Mouse (Mus musculus): ENCODE data around the gene Pcdh7.
A peak's percentile ranks its signal among the peaks of the same experiment; 100 is the strongest.

The Pcdh7 gene

GRCm38 (mm10) chr5:57745879-57746278, 28.1 kb downstream of the Pcdh7 start:
- no peak for DNase-seq (ENCODE audit: low spot score in 2 of 2)

GRCm38 (mm10) chr5:57750320-57750719, 32.6 kb downstream of the Pcdh7 start:
- DNase-seq (ENCODE audit: low spot score in 2 of 2), result no peak

- peak in 1 of 2 experiments; percentile 18 for DNase-seq (ENCODE audit: low spot score in 2 of 2)
These were observed 38.0 kb downstream of the Pcdh7 start for GRCm38 (mm10) chr5:57755791-57756190.

- DNase-seq (ENCODE audit: low spot score in 2 of 2), result no peak
These were observed 39.1 kb downstream of the Pcdh7 start for GRCm38 (mm10) chr5:57756726-57757424.

GRCm38 (mm10) chr5:57757436-57757898, 39.7 kb downstream of the Pcdh7 start:
- DNase-seq (ENCODE audit: low spot score in 2 of 2), result no peak

GRCm38 (mm10) chr5:57758968-57759367, 41.2 kb downstream of the Pcdh7 start:
- DNase-seq (ENCODE audit: low spot score in 2 of 2), result no peak

- no peak for DNase-seq (ENCODE audit: low spot score in 2 of 2)
These were observed 42.6 kb downstream of the Pcdh7 start for GRCm38 (mm10) chr5:57760069-57761063.

GRCm38 (mm10) chr5:57765356-57765755, 47.6 kb downstream of the Pcdh7 start:
- no peak for DNase-seq (ENCODE audit: low spot score in 2 of 2)

GRCm38 (mm10) chr5:57767346-57767745, 49.6 kb downstream of the Pcdh7 start:
- DNase-seq (ENCODE audit: low spot score in 2 of 2), result no peak

- no peak for DNase-seq (ENCODE audit: low spot score in 2 of 2)
These were observed 50.8 kb downstream of the Pcdh7 start for GRCm38 (mm10) chr5:57768469-57769022.

- DNase-seq (ENCODE audit: low spot score in 2 of 2), result no peak
These were observed 51.9 kb downstream of the Pcdh7 start for GRCm38 (mm10) chr5:57769644-57770043.

- DNase-seq (ENCODE audit: low spot score in 2 of 2), result no peak
These were observed 52.6 kb downstream of the Pcdh7 start for GRCm38 (mm10) chr5:57770364-57770763.

GRCm38 (mm10) chr5:57771122-57771521, 53.4 kb downstream of the Pcdh7 start:
- DNase-seq (ENCODE audit: low spot score in 2 of 2), result no peak

GRCm38 (mm10) chr5:57772711-57773110, 54.9 kb downstream of the Pcdh7 start:
- DNase-seq (ENCODE audit: low spot score in 2 of 2), result no peak

GRCm38 (mm10) chr5:57774496-57774895, 56.7 kb downstream of the Pcdh7 start:
- DNase-seq (ENCODE audit: low spot score in 2 of 2), result no peak

GRCm38 (mm10) chr5:57778093-57778492, 60.3 kb downstream of the Pcdh7 start:
- DNase-seq (ENCODE audit: low spot score in 2 of 2), result no peak

GRCm38 (mm10) chr5:57779951-57780350, 62.2 kb downstream of the Pcdh7 start:
- no peak for DNase-seq (ENCODE audit: low spot score in 2 of 2)

GRCm38 (mm10) chr5:57780574-57780973, 62.8 kb downstream of the Pcdh7 start:
- no peak for DNase-seq (ENCODE audit: low spot score in 2 of 2)

GRCm38 (mm10) chr5:57781950-57782349, 64.2 kb downstream of the Pcdh7 start:
- DNase-seq (ENCODE audit: low spot score in 2 of 2), result no peak

- no peak for DNase-seq (ENCODE audit: low spot score in 2 of 2)
These were observed 64.8 kb downstream of the Pcdh7 start for GRCm38 (mm10) chr5:57782546-57782945.

GRCm38 (mm10) chr5:57788775-57789509, 71.2 kb downstream of the Pcdh7 start:
- no peak for DNase-seq (ENCODE audit: low spot score in 2 of 2)

GRCm38 (mm10) chr5:57796337-57796736, 78.6 kb downstream of the Pcdh7 start:
- DNase-seq (ENCODE audit: low spot score in 2 of 2), result no peak

Data from urinary bladder, postnatal 4 days (tissue).